Mouse (Mus musculus) thymus, adult 2 months (tissue): ENCODE results near the gene Unc119b. TPM values are rescaled to one million over a fixed set of nuclear protein-coding genes. Genes with fewer than 3 reads are reported as not detected.

ENCODE experiments used
- DNase-seq: peaks from one replicate; pipeline ENCODE4 v3.0.0; 2021
- H3K27ac ChIP-seq: fragments of 200-500 bp; 2 replicates; pipeline ENCODE4 v1.5.1; 2012; ENCODE audit warnings: low read length, control low read depth; ENCODE audit not compliant: control insufficient read depth, insufficient read depth
- H3K27me3 ChIP-seq: fragments of 200-500 bp; 2 replicates; pipeline ENCODE4 v1.6.1; 2012; ENCODE audit warnings: mild to moderate bottlenecking, low read length, moderate library complexity, mixed read lengths; ENCODE audit not compliant: control insufficient read depth, insufficient read depth
- H3K36me3 ChIP-seq: fragments of 200-500 bp; 2 replicates; pipeline ENCODE4 v1.6.1; 2012; ENCODE audit warnings: mild to moderate bottlenecking, low read length, moderate library complexity; ENCODE audit not compliant: control insufficient read depth, insufficient read depth
- H3K4me1 ChIP-seq: fragments of 200-500 bp; replicated peaks from 2 replicates; pipeline ENCODE4 v1.6.1; 2012; ENCODE audit warnings: low read length; ENCODE audit not compliant: control insufficient read depth, insufficient read depth
- H3K4me3 ChIP-seq: fragments of 200-500 bp; 2 replicates; pipeline ENCODE4 v1.5.1; 2012; ENCODE audit warnings: mild to moderate bottlenecking, low read length, control low read depth, moderate library complexity; ENCODE audit not compliant: control insufficient read depth, insufficient read depth
- CTCF ChIP-seq: fragments of 200-500 bp; IDR thresholded peaks from 2 replicates; pipeline ENCODE4 v1.5.1; 2012; ENCODE audit warnings: mild to moderate bottlenecking, control low read depth, low read length, moderate library complexity, borderline replicate concordance; ENCODE audit not compliant: control insufficient read depth, poor library complexity, insufficient read depth; ENCODE audit errors: extremely low read depth
- POLR2A ChIP-seq: fragments of 200-500 bp; IDR thresholded peaks from 2 replicates; pipeline ENCODE4 v1.6.1; 2012; ENCODE audit warnings: mild to moderate bottlenecking, low read length, control low read depth, moderate library complexity; ENCODE audit not compliant: control insufficient read depth, poor library complexity, insufficient read depth; ENCODE audit errors: extremely low read depth
- WGBS: fragments of 180-500 bp; shearing (Covaris S2); methylation state at CpG from one replicate; pipeline ENCODE4 v1.1.7; 2018; 5-methylcytosine and 5-hydroxymethylcytosine counted together
- polyA plus RNA-seq: library from polyadenylated mRNA; depleted of rRNA; stranded (reverse); fragments of >200 nt; gene quantifications from 2 replicates; pipeline ENCODE4 v1.2.3, GENCODE M21; 2012; rRNA removed

Gene Unc119b
- polyA plus RNA-seq, result 67.3 and 68.6 TPM in 2 replicates

DNA sequence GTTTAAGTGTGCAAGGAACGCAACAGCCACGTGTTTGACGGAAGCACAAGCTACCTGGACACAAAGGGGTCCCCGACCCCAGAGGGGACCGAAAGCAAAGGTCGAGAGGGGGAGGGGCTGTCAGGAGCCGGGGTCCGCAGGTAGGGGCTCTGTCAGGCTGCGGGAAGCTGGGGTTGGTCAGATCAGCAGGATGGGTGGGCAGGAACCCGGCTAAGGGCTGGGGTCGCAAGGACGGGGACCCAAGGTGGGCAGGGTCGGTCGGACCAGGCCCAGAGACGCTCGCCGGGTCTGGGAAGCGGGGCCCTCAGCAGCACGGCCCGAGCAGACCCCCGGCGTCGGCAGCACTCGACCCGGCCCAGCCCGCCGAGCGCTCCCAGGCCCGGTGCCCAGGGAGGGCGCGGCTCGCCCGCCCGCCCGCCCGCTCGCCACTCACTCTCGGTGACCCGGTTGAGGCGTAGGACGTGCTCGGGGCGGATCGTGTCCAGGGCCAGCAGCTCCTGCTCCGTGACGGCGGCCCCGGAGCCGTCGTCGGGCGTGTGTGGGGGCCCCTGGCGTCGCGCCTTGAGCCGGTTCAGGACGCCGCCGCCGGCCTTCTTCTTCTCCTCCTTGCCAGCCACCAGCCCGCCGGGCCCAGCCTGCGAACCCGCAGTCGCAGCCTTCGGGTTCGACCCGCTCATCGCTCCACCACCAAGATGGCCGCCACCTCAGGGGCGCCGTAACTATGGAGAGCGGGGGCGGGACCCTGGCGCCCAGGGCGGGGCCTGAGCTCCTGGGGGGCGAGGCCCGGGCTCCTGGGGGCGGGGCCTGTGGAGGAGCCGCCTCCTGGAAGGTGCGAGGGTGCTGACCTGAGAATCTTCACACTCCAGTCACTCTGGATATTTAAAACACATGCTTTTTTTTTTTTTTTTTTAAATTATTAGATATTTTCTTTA, at the start of gene Unc119b:
Gene Unc119b, minus strand, starts transcription at position 742 of the 932 bp plus-strand sequence.
- Histone ChIP-seq H3K4me1 (peaks cover 22% of the 10 kb centered on the region), H3K36me3 (no peaks in the 10 kb centered on the region), H3K27ac (no peak within 1 kb of the TSS), H3K27me3 (no peaks in the 10 kb centered on the region), H3K4me3 (peak within 1 kb of the TSS; percentile 90)
- under 1% methylated on average over 81 of the region's 81 CpGs for WGBS
- peak; percentile 93 for DNase-seq
- TF ChIP-seq POLR2A (peak; percentile 40; the same call in 1 of the 2 replicates), CTCF (no peak)

DNA sequence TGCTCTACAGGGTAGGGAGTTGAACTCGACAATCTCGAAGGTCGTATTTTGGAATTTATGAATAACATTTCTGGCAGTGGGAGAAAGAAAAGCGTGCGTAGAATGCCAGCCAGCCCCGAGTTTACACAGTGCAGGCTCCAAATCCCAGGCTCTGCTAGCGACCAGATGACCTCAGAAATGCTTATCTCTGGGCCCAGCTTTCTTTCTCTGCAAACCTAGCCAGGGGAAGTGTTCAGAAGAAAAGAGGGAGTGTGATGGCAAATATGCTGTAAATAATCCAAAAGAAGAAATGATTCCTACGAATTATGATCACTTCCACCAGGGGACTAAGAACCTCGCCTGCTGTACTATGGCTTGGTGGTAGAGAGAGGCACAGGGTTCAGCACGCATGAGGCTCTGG, 48.7 kb upstream of the Unc119b start:
- no peak overlapping the region for H3K27ac ChIP-seq

DNA sequence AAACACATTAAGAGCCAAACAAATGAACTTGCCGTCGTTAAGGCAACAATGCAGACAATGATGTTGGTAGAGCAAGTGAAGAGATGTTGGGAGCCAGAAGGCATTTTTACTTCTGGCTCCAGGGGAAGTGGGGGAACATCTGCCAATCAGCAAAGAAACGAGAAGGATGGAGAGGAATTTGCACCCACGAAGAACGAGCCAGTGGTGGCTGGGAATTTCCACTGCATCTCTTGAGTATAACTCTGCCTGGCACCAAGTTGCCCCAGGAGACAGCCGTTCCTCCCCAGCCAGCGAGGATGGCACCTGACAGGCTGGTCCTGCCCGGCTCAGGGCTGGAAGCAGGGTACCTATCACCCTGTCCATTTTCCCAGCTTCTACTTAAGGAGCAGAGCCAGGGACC, 48.1 kb upstream of the Unc119b start:
- DNase-seq, result no peak
- TF ChIP-seq POLR2A (no peak), CTCF (no peak)
- peaks cover 3% of the 10 kb centered on the region; the same call in 1 of the 2 replicates for H3K27me3 ChIP-seq
- no peak overlapping the region for H3K27ac ChIP-seq
- no peaks in the 10 kb centered on the region for H3K36me3 ChIP-seq
- WGBS, result 83% methylated on average over 8 of the region's 8 CpGs
- peaks cover 19% of the 10 kb centered on the region for H3K4me1 ChIP-seq
- no peak overlapping the region for H3K4me3 ChIP-seq

More for the DNA sequence above, 48.7 kb upstream of the Unc119b start:
- TF ChIP-seq POLR2A (no peak), CTCF (no peak)
- Histone ChIP-seq H3K4me3 (no peak overlapping the region), H3K27me3 (peaks cover 3% of the 10 kb centered on the region; the same call in 1 of the 2 replicates), H3K36me3 (no peaks in the 10 kb centered on the region), H3K4me1 (peaks cover 19% of the 10 kb centered on the region)
- WGBS, result 85% methylated on average over 10 of the region's 10 CpGs
- DNase-seq, result no peak

DNA sequence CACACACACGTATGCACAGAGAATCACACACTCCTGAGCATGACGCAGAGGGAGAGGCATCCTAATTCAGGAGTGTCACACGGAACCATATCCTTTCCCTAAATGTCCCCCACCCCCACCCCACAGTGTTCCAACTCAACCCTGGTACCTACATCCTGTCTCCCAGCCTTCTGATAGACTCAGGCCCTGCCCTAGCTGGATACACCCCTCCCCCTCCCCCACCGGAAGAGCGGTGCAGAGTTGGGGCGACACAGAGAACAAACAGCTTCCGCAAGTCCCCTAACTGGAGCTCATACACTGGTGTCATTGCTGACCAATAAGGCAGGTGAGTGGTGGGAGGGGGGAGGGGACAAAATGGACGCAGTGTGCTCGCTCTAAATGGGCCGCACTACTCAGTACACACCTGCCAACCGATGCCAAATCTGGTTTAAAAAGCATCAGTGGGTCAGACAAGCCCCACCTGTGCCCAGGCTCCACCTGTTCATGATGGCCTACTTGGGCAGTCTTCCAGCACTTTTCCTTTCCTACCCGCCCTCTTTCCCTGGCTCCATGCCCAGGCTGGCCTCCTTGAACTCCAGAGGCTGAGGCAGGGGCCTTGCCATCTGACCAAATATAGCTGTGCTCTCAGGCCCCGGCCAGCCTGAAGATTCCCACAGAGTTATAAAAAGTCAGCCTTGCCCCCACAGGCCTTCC, 46.6 kb upstream of the Unc119b start:
- Histone ChIP-seq H3K27ac (no peak overlapping the region), H3K27me3 (peaks cover under 1% of the 10 kb centered on the region; the same call in 1 of the 2 replicates), H3K4me3 (no peak overlapping the region), H3K36me3 (no peaks in the 10 kb centered on the region), H3K4me1 (peaks cover 14% of the 10 kb centered on the region)
- WGBS, result 78% methylated on average over 13 of the region's 13 CpGs
- no peak for TF ChIP-seq CTCF
- no peak for TF ChIP-seq POLR2A
- peak; percentile 46 for DNase-seq

DNA sequence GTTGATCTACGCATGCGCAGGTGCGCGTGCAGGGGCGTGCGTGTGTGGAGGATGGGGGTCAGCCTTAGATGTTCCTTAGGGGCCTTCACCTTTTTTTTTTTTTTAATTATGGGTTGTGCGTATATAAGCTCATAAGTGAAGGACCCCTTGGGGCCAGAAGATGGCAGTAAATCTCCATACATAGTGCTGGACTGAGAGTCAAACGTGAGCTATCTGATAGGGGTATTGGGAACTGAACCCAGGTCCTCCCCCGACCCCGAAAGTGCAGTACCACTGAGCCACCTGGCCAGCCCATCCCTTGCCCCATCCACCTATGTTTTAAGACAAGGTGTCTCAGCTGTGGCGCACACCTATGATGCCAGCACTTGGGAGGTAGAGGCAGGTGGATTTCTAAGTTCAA, 44.8 kb upstream of the Unc119b start:
- WGBS, result 99% methylated on average over 11 of the region's 11 CpGs
- no peak for DNase-seq
- peaks cover 14% of the 10 kb centered on the region for H3K4me1 ChIP-seq
- H3K36me3 ChIP-seq, result no peaks in the 10 kb centered on the region
- no peaks in the 10 kb centered on the region for H3K27me3 ChIP-seq
- TF ChIP-seq CTCF (no peak), POLR2A (no peak)
- no peak overlapping the region for H3K27ac ChIP-seq
- H3K4me3 ChIP-seq, result no peak overlapping the region

DNA sequence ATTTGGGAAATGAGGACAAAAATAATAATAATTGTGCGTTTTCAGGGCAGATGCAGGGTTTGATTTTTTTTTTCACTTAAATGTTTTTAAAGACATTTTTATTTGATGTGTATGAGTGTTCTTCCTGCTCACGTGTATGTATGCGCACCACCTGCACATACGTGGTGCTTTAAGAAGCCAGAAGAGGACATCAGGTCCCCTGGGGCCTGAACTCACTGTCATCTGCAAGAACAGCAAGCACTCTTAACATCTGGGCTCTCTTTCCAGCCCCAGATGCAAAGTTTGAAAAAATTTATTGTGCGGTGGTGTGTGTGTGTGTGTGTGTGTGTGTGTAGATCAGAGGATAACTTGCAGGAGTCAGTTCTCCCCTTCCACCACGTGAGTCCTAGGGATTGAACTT, 43.1 kb upstream of the Unc119b start:
- Histone ChIP-seq H3K4me1 (peaks cover 14% of the 10 kb centered on the region), H3K27me3 (no peaks in the 10 kb centered on the region), H3K27ac (no peak overlapping the region), H3K36me3 (no peaks in the 10 kb centered on the region), H3K4me3 (no peak overlapping the region)
- TF ChIP-seq POLR2A (no peak), CTCF (no peak)
- no peak for DNase-seq
- WGBS, result 89% methylated on average over 6 of the region's 6 CpGs
